Mouse (Mus musculus) testis, postnatal 10 days (tissue): ENCODE measurements around the gene Ccdc6.

ENCODE experiments used
- DNase-seq: peaks from one replicate; pipeline ENCODE4 v3.0.0; 2021; ENCODE audit warnings: low spot score

Ccdc6 gene

GRCm38 (mm10) chr10:70096366-70097188, at the start of gene Ccdc6:
Gene Ccdc6 (plus strand): TSS chr10:70097121.
- peak; percentile 95 for DNase-seq

- no peak for DNase-seq
Observed at GRCm38 (mm10) chr10:70049771-70050170, 47.1 kb upstream of the Ccdc6 start.

GRCm38 (mm10) chr10:70055291-70055690, 41.6 kb upstream of the Ccdc6 start:
- no peak for DNase-seq

GRCm38 (mm10) chr10:70057064-70057463, 39.9 kb upstream of the Ccdc6 start:
- no peak for DNase-seq

GRCm38 (mm10) chr10:70060021-70060688, 36.8 kb upstream of the Ccdc6 start:
- DNase-seq: no peak

- no peak for DNase-seq
Observed at GRCm38 (mm10) chr10:70060689-70061081, 36.2 kb upstream of the Ccdc6 start.

GRCm38 (mm10) chr10:70063881-70064555, 32.9 kb upstream of the Ccdc6 start:
- no peak for DNase-seq

GRCm38 (mm10) chr10:70065191-70065590, 31.7 kb upstream of the Ccdc6 start:
- no peak for DNase-seq

GRCm38 (mm10) chr10:70066497-70067168, 30.3 kb upstream of the Ccdc6 start:
- no peak for DNase-seq

GRCm38 (mm10) chr10:70067169-70068115, 29.5 kb upstream of the Ccdc6 start:
- DNase-seq: no peak

- DNase-seq: no peak
Observed at GRCm38 (mm10) chr10:70069321-70069720, 27.6 kb upstream of the Ccdc6 start.

- DNase-seq: no peak
Observed at GRCm38 (mm10) chr10:70071334-70071733, 25.6 kb upstream of the Ccdc6 start.

GRCm38 (mm10) chr10:70077452-70077851, 19.5 kb upstream of the Ccdc6 start:
- no peak for DNase-seq

GRCm38 (mm10) chr10:70080908-70081307, 16.0 kb upstream of the Ccdc6 start:
- no peak for DNase-seq

GRCm38 (mm10) chr10:70081564-70082175, 15.3 kb upstream of the Ccdc6 start:
- DNase-seq: no peak

GRCm38 (mm10) chr10:70083241-70083640, 13.7 kb upstream of the Ccdc6 start:
- no peak for DNase-seq

- DNase-seq: no peak
Observed at GRCm38 (mm10) chr10:70085256-70085961, 11.5 kb upstream of the Ccdc6 start.

- DNase-seq: no peak
Observed at GRCm38 (mm10) chr10:70088788-70089187, 8.1 kb upstream of the Ccdc6 start.

- no peak for DNase-seq
Observed at GRCm38 (mm10) chr10:70091876-70092462, 5.0 kb upstream of the Ccdc6 start.

- no peak for DNase-seq
Observed at GRCm38 (mm10) chr10:70093782-70094181, 3.1 kb upstream of the Ccdc6 start.
